Mouse (Mus musculus) adrenal gland, postnatal 14 days (tissue): ENCODE results near the gene Rasgef1a. TPM values are rescaled to one million over a fixed set of nuclear protein-coding genes. Genes with fewer than 3 reads are reported as not detected.

Experiments used
- DNase-seq: peaks from one replicate; pipeline ENCODE4 v3.0.0; 2021; ENCODE audit warnings: mixed read lengths
- total RNA-seq: library from RNA; stranded (reverse); gene quantifications from 2 replicates; pipeline ENCODE4 v1.2.3, GENCODE M21; 2021

Rasgef1a gene
- total RNA-seq, 1 experiment from 2014 or later: 0.19 TPM

GRCm38 (mm10) chr6:118074151-118074550, 62.9 kb downstream of the Rasgef1a start:
- DNase-seq: no peak

- DNase-seq: no peak
Measured at GRCm38 (mm10) chr6:118076256-118076655, 65.0 kb downstream of the Rasgef1a start.

- no peak for DNase-seq
Measured at GRCm38 (mm10) chr6:118076748-118077147, 65.5 kb downstream of the Rasgef1a start.

GRCm38 (mm10) chr6:118077421-118077820, 66.2 kb downstream of the Rasgef1a start:
- DNase-seq: no peak

GRCm38 (mm10) chr6:118078751-118079150, 67.5 kb downstream of the Rasgef1a start:
- DNase-seq: no peak

- DNase-seq: no peak
Measured at GRCm38 (mm10) chr6:118079292-118079691, 68.1 kb downstream of the Rasgef1a start.

- no peak for DNase-seq
Measured at GRCm38 (mm10) chr6:118079762-118080465, 68.7 kb downstream of the Rasgef1a start.

- no peak for DNase-seq
Measured at GRCm38 (mm10) chr6:118080711-118081110, 69.5 kb downstream of the Rasgef1a start.

- no peak for DNase-seq
Measured at GRCm38 (mm10) chr6:118082384-118082783, 71.1 kb downstream of the Rasgef1a start.

- DNase-seq: no peak
Measured at GRCm38 (mm10) chr6:118083608-118084007, 72.4 kb downstream of the Rasgef1a start.

- DNase-seq: no peak
Measured at GRCm38 (mm10) chr6:118084596-118084995, 73.4 kb downstream of the Rasgef1a start.

GRCm38 (mm10) chr6:118087955-118088354, 76.7 kb downstream of the Rasgef1a start:
- DNase-seq: peak; percentile 24

- no peak for DNase-seq
Measured at GRCm38 (mm10) chr6:118088750-118089440, 77.7 kb downstream of the Rasgef1a start.

GRCm38 (mm10) chr6:118090827-118091226, 79.6 kb downstream of the Rasgef1a start:
- no peak for DNase-seq

GRCm38 (mm10) chr6:118097765-118098365, 86.6 kb downstream of the Rasgef1a start:
- DNase-seq: no peak

GRCm38 (mm10) chr6:118099311-118099802, 88.1 kb downstream of the Rasgef1a start:
- DNase-seq: no peak

GRCm38 (mm10) chr6:118111810-118112209, 100.6 kb downstream of the Rasgef1a start:
- DNase-seq: no peak

GRCm38 (mm10) chr6:118122767-118123166, 111.5 kb downstream of the Rasgef1a start:
- DNase-seq: no peak

GRCm38 (mm10) chr6:118126577-118126976, 115.3 kb downstream of the Rasgef1a start:
- DNase-seq: no peak

GRCm38 (mm10) chr6:118127198-118127597, 116.0 kb downstream of the Rasgef1a start:
- DNase-seq: no peak

GRCm38 (mm10) chr6:118127827-118128487, 116.7 kb downstream of the Rasgef1a start:
- no peak for DNase-seq

- no peak for DNase-seq
Measured at GRCm38 (mm10) chr6:118130022-118130421, 118.8 kb downstream of the Rasgef1a start.

- no peak for DNase-seq
Measured at GRCm38 (mm10) chr6:118134461-118134860, 123.2 kb downstream of the Rasgef1a start.
